Mouse (Mus musculus): ENCODE measurements around the gene Cacnb4.

The Cacnb4 gene

GRCm38 (mm10) chr2:52676023-52676912, at the start of gene Cacnb4:
Gene Cacnb4, minus strand, starts transcription at chr2:52676831.
- DNase-seq, result peak; percentile 70 to 79

- DNase-seq, result no peak
Observed at GRCm38 (mm10) chr2:52720231-52721025, 43.8 kb upstream of the Cacnb4 start.

DNA sequence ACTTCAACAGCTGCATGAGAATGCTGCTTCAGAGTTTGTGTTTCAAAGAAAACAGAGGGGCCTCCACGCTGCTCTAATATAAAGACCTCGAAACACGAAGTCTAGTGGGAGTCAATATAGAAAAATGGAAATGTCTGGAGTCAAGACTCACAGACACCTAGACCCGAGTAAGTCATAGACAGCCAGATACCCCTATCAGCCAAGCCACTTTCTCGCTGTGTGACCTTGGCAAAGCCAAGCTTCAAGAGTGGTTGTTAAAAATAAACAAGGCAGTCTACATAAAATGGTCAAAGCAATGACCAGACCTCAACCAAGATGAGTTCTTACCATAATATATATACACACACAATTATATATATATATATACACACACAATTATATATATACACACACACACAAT, 40.4 kb upstream of the Cacnb4 start:
- DNase-seq, result no peak

DNA sequence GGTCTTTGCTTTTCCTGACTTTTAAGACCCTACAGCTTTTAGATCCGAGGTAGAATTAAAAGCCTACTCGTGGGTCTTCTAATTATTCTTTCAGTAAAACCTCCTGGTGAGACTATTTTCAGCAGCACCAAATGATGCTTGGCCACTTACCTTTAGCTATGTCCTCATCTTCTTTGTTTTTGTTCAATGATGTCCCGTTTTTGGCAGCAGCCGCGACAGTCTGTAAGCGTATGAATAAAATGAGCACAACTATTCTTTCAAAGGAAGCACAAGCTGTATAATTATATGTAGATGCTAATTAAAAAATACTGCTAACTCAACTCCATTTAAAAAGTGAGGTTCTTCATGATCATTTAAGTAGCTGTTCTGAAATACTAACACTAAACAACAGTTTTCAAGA, 38.9 kb upstream of the Cacnb4 start:
- DNase-seq, result no peak

- no peak for DNase-seq
Observed at GRCm38 (mm10) chr2:52714111-52714510, 37.5 kb upstream of the Cacnb4 start.

GRCm38 (mm10) chr2:52710804-52711203, 34.2 kb upstream of the Cacnb4 start:
- DNase-seq, result no peak

GRCm38 (mm10) chr2:52709417-52709816, 32.8 kb upstream of the Cacnb4 start:
- no peak for DNase-seq

GRCm38 (mm10) chr2:52701368-52702036, 24.9 kb upstream of the Cacnb4 start:
- no peak for DNase-seq

- no peak for DNase-seq
Observed at GRCm38 (mm10) chr2:52700352-52700751, 23.7 kb upstream of the Cacnb4 start.

DNA sequence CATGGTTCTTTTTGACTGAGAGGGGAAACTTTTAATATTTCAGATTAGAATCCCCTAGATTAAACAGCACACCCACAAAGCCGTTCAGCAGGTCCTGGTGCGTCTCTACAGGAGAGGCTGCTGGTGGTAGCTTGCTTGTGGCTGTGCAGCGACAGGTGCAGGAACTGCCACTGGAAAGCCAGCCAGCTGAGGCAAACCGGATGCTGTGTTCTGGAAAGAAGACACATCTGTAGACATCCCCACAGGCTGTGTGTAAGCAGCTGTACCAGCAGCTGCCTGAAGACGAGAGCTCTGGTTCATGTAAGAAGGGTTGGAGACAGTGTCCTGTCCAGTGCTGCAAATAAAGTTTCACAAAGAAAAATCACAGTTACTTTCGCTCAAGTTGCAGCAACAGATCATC, 18.0 kb upstream of the Cacnb4 start:
- DNase-seq, result no peak

- no peak for DNase-seq
Observed at GRCm38 (mm10) chr2:52691745-52692144, 15.1 kb upstream of the Cacnb4 start.

DNA sequence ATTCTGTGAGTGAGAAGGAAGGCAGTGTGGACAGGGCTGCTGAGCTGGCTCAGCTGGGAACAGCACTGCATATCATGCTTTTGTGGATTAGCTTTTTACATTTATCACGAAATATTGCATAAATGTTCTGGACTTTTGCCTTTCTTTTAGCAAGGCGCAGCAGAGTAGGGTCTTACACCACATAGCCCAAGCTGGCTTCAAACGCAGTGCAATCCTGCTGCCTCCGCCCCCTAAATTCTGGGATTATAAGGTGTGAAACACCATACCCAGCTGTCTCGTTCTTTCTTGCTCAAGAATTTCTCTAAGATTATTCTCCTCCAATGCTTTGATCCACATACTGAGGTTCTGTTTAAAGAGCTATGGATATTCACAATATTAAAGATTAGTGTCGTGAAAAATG, 10.0 kb upstream of the Cacnb4 start:
- DNase-seq, result no peak

- DNase-seq, result no peak
Observed at GRCm38 (mm10) chr2:52677589-52677988, 958 bp upstream of the Cacnb4 start.

GRCm38 (mm10) chr2:52676913-52677303, 277 bp upstream of the Cacnb4 start:
- DNase-seq, result peak; percentile 37 to 41

DNA sequence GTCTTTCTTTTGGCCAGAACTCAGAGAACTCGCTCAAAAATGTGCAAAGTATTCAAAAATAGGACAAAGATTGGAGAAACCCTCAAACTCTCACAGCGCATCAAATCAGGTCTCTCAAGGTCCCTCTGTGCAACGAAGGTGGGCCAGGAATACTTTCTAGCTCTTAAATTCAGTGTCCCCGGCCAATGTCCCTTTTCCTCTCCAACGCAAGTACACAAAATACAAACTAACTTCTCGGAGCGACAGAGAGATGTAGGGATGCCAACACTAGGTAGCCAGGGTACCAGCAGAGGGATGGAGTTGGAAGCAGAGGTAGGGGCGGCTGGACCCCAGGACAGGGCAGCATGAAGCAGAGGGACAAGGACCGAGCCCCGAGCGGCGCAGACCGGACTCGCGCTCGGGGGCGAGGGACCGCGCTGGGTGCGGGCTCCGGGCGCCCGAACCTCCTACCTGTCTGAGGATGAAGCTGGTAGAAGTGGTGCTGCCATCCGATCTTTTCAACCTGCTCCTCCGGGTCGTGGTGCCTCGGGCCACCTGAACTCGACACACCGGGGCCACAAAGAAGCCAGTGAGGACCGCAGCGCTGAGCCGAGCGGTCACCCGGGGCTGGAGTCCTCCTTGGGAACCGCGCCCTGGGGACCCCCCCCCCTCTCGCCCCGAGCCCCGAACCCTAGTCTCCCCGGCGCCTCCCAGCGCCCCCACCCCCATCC, 1.2 kb downstream of the Cacnb4 start:
- DNase-seq, result peak; percentile 35 to 53

DNA sequence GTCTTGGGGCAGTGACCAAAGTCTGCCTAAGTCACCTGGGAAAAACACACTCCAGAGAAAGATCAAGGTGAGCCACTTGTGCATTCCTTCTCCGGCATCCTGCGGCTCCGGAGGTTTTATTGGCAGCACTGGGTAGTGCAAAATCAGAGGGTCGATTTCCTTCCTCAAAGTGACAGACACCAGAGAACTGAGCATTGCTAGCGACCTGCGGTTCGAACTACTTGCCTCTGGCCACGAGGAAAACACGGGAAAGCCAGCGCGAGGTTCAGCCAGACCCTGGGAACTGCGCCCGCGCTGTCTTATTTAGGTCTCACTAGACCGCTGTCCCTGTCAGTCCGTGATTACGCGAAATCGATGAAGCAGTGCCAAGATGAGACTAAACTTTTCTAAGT, 1.7 kb downstream of the Cacnb4 start:
- peak; percentile 36 to 44 for DNase-seq

GRCm38 (mm10) chr2:52673172-52673571, 3.5 kb downstream of the Cacnb4 start:
- no peak for DNase-seq

- no peak for DNase-seq
Observed at GRCm38 (mm10) chr2:52670733-52671132, 5.9 kb downstream of the Cacnb4 start.

DNA sequence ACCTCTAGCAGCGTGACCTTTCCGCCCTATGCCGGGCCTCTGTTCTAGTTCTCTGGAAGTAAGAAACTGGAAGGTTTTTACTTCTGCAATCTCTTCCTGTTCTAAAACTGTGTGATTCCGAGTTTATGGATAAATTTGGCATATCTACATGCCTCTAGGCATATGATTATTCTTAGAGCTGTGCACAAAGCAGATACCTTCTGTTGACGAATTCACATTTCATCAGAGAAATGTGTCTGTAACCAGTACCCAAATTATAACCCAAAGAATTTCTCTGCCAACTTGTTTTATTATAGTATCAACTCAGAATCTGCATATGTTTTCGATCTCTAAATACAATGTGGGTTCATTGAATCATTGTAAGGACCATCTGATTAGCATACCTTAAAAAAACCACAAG, 8.2 kb downstream of the Cacnb4 start:
- DNase-seq, result no peak

DNA sequence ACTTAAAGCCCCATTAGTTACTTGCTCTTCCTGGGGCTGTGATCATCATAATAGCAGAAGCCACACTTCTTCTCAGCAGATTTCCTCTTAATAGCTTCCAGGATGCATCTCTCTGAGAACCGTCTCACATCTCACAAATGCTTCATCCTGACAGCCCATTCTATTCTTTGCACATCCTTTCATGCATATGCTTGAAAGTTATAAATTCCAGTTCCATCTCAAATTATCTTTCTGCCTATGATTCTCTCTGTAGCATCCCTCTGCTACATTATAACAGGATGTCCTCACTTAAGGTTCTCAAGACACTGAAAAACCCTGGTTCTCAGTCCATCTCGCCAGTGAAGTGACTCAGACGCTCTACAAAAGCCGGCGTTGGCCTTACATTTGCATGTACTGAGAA, 19.9 kb downstream of the Cacnb4 start:
- DNase-seq, result no peak

GRCm38 (mm10) chr2:52654541-52654940, 22.1 kb downstream of the Cacnb4 start:
- no peak for DNase-seq

DNA sequence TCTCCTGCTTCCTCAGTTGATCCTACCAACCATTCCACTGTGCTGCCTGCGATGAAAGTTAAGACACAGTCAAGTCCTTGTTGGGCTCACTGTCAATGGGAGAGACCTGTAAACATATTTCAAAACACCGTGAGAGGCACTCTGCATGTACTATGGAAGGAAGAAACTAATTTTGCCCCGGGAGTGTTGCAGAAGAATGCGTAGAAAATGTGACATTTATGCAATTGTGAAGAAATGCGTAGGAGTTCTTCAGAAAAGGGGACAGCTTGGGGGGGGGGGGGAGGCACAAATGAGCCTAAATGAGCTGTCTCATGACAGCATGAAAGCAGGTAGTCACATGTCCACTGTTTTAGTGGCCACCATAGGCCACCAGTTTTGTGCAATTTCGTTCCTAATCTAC, 25.1 kb downstream of the Cacnb4 start:
- DNase-seq, result no peak
